Mouse (Mus musculus): ENCODE measurements around the gene Aff2. TPM values are rescaled to one million over a fixed set of nuclear protein-coding genes. Genes with fewer than 3 reads are reported as not detected.

Aff2 gene
- 1 to 10 TPM; 4.8 to 5.3 TPM for total RNA-seq (2021)

GRCm38 (mm10) chrX:69360238-69361054 is at the start of gene Aff2:
TSS of gene Aff2 (plus strand) at chrX:69360294.
- DNase-seq = peak; percentile 21 to 34
- intact Hi-C loops (cut with DNase I) = no loop called here

GRCm38 (mm10) chrX:69337296-69337695 is 22.8 kb upstream of the Aff2 start:
- intact Hi-C loops (cut with DNase I) = no loop called here
- DNase-seq = peak; percentile 36 to 40

DNA sequence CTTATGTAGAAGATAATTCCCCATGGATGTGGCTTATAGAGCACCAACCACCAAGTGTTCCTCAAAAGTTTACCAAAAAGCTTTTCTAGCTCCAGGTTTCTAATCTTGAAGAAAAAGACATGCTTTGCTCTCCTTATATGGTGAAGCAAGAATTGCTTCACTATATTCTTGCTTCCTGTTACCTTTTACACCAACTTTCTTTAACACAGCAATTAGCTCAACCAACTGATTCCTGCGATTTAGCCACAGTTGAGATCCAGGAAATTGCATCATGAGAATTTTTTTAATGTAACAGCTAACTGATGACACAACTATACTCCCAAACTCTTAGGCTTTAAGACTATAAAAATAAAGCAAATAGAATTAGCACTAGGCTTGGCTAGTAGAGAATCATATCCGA is 4.5 kb upstream of the Aff2 start:
- intact Hi-C loops (cut with DNase I) = no loop called here
- DNase-seq = no peak

DNA sequence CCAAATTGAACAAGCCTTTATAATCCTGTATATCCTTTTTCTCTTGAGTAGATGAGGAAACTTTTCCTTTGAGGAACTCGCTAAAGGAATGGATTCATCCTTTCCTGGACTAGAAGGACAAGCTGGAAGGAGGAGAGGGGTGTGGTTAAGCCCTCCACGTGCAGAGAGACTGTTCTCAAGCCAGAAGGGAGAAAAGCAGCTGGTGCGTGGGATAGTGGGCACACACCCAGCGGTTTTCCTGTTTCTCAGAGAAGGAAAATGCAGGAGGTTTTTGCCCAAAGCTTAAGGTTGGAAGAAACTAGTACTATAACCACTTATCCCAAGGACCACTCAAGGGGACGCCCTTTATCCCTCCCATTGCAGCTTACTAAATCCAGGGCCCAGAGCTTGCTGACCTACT is 734 bp upstream of the Aff2 start:
- intact Hi-C loops (cut with DNase I) = no loop called here
- peak; percentile 17 to 25 for DNase-seq

DNA sequence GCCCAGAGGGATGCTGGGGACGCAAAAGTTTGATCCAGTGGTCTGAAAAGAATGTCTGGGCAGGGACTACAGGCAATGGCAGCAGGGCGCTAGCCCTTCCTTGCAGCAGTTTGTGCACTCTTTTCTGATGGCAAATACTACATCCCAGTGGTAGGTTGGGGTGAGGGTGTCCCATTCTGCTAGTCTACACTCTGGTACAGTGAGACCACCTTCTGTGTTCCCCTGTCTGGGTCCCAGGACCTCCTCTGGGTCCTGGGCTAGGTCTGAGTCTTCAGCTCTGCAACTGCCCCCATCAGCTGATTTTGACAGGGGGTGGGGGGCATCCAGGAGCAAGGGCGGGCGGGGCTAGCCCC is 233 bp upstream of the Aff2 start:
- DNase-seq = peak in 1 of 2 experiments; percentile 4

DNA sequence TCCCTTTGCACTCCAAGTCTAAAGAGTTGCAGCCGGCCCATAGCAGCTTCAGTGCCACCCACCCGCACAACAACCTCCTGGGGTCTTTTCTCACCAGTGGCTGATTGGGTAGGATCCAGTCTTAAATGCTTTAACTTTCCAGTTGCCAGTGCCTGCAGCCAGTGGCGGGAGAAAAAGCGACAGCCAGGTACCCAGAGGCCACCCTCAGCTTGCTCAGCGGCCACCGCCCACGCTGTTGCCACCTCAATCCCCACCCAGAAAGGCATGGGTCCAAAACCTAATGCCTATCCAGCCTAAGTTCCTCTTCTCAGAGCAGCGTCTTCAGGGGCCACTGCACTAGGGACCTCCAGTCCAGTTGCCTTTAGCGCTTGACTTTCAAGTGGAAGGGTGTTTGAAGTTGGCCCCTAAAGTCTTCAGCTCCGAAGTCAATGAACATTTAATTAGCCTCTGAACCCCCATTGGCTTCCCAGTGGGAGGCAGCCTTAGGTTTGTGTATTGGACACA is 1.0 kb downstream of the Aff2 start:
- DNase-seq = peak; percentile 1
- intact Hi-C loops (cut with DNase I) = no loop called here

More for the DNA sequence above, 233 bp upstream of the Aff2 start:
- intact Hi-C loops (cut with DNase I) = no loop called here

- DNase-seq = no peak
- intact Hi-C loops (cut with DNase I) = no loop called here
These were observed 4.1 kb downstream of the Aff2 start for GRCm38 (mm10) chrX:69364198-69364597.

DNA sequence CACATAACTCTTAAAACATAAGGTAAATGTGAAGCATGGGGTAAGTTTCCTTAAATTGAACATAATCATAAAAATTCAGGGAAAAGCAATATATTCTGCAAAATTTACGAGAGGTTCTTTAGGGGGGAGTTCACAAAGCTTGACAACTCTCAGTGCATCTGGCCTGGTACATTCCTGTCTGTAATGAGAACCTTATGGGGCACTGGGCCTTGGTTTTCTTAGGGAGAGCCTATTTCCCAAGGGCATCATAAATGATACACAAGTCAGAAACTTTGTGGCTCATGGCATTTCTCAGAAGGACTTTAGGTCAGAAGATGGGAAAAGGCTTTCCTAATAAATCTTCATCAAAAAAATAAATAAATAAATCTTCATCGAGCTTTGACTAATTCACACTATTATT is 13.2 kb downstream of the Aff2 start:
- intact Hi-C loops (cut with DNase I) = no loop called here
- DNase-seq = no peak

DNA sequence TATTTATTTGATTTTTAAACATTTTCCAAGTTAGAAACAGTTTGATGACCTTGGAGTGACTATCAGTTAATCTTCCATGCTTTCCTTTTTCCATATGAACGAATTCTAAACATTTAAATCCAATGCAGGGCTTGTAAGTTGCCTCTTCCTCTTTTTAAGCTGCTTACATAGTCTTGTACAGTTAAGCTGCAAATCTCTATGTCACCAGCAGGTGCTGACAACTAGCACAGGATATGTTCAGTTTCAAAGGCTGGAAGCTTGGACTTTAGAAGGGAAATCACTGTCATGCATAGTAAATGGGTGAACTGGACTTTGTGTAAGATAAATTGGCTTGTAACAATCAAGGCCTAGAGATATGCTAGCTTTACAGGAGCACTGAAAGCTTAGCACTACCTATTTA is 29.6 kb downstream of the Aff2 start:
- DNase-seq = peak; percentile 2 to 3
- intact Hi-C loops (cut with DNase I) = no loop called here

- intact Hi-C loops (cut with DNase I) = no loop called here
- DNase-seq = no peak
These were observed 54.9 kb downstream of the Aff2 start for GRCm38 (mm10) chrX:69415043-69415442.

GRCm38 (mm10) chrX:69438422-69438821 is 78.3 kb downstream of the Aff2 start:
- intact Hi-C loops (cut with DNase I) = no loop called here
- no peak for DNase-seq

GRCm38 (mm10) chrX:69441937-69442336 is 81.8 kb downstream of the Aff2 start:
- intact Hi-C loops (cut with DNase I) = no loop called here
- DNase-seq = no peak

DNA sequence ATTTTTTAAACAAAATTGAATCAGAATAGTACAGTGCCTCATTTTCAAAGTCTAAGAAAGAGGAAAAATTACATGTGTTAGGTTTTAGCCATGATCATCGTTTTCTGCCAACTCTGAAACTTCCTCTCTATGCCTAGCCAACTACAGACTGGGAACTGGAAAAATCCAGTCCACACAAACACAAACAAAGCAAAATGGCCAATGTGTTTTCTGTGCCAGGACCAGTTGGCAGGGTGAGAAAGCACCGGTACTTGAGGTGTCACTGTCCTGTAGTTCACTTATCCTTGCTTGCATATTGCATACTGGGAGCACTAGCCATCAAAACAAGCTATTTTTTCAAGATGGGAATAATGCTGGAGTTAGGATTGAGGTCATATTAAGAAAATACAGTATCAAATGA is 100.8 kb downstream of the Aff2 start:
- no peak for DNase-seq
- intact Hi-C loops (cut with DNase I) = no loop called here

GRCm38 (mm10) chrX:69502061-69502460 is 142.0 kb downstream of the Aff2 start:
- intact Hi-C loops (cut with DNase I) = no loop called here

DNA sequence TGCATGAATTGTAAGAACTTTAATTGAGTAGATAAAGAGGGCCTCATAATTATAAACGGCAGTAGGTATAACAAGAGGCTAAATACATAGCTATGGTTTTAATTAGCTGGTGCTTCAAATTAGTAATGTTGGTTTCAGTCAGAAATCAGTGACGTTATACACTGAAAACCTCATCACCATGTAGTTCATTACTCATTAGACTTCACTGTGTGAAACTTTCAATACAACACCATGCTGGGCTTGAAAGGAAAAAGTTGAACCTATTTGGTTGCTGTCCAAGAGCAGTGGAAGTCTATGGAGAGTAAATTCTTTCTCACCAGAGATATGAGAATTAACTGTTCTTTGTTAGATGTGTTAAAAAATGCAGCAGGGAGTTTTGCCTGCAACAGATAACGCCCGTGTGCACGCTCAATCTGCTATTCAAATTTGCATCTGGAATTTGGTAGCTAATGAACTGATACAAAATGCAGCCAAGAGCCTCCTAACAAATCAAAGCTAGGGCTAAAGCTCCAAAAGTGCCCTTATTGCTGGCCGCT is 158.0 kb downstream of the Aff2 start:
- intact Hi-C loops (cut with DNase I) = no loop called here
- no peak for DNase-seq

More at GRCm38 (mm10) chrX:69502061-69502460, 142.0 kb downstream of the Aff2 start:
- no peak for DNase-seq

DNA sequence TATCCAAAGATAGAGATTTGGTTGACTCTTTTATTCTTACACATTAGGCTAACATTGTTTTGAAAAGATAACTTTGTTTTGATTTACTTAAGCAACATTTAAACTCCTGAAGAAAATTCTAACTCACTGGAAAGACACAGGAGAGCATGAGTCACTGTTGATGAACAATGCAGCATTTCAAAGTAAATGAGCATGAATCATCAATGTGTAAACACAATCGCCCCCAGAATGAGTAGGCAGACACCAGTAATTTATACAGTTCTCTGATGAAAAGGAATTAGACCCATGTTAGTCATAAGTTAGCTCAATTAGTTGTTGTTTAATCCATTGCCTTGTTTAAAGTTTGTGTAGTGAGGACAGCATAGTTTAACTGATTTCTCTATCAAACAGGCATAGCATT is 180.7 kb downstream of the Aff2 start:
- DNase-seq = no peak
- intact Hi-C loops (cut with DNase I) = no loop called here

- intact Hi-C loops (cut with DNase I) = no loop called here
- DNase-seq = no peak
These were observed 219.9 kb downstream of the Aff2 start for GRCm38 (mm10) chrX:69579903-69580459.

DNA sequence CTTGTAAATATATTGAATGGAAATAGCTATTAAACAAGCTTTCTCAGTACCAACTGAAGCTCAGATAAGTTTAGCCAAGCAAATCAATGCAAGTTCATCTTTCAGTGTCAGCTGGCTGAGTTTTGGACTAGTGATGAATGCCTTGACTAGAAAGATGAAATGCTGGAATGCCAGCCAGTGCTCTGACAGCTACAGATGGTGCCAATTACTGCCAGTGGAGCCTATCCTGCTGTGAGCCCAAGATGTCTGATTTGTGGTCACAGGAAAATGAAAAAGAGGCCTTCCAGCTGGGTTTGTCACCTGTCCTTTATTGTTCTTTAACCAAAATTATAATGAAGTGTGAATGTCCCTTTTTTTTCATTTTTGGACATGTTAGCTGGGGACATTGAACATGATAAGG is 248.7 kb downstream of the Aff2 start:
- intact Hi-C loops (cut with DNase I) = no loop called here
- DNase-seq = no peak

- intact Hi-C loops (cut with DNase I) = no loop called here
- DNase-seq = no peak
These were observed 302.9 kb downstream of the Aff2 start for GRCm38 (mm10) chrX:69663038-69663437.

GRCm38 (mm10) chrX:69666145-69666677 is 306.1 kb downstream of the Aff2 start:
- no peak for DNase-seq
- intact Hi-C loops (cut with DNase I) = no loop called here

DNA sequence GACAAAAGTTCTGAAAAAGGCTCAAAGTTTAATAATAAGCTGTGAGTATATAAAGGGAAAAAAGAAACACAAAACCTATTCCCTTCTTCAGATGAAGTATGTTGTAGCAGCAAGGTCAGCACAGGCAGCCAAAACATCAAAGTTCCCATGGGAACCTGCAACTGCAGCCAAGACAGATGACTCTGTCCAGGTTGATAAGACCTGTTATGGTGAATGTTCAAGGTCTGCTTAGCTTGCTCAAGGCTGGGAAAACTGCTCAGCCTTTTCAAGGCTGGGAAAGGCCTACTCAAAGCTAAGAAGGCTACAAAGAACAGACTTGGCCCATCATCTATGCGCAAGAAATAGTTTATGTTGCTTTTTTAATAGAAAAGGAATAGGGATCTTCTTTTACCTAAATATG is 315.6 kb downstream of the Aff2 start:
- DNase-seq = peak; percentile 1 to 14
- intact Hi-C loops (cut with DNase I) = no loop called here

DNA sequence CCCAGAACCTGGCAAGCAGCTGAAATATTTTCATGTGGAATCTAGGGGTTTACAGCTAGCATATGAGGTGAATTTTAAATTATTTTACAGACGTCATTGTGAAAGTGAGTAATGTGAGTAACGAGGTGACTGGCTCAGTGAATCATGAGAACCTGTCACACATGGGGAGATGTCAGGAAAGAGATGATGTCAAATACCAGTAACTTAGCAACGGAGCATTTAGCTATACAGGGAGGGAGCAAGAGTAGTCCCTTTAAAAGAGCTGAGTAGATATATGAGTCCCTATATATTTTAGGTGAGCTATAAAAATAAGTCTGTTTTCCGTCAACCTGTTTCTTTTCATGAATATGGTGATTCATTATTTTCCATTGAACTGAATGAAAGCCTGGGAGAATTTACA is 338.7 kb downstream of the Aff2 start:
- intact Hi-C loops (cut with DNase I) = no loop called here
- DNase-seq = no peak

Data from heart, postnatal 10 days (tissue).